Mouse (Mus musculus) left cerebral cortex, postnatal 10 days (tissue): ENCODE data around the gene Mroh9. TPM values are rescaled to one million over a fixed set of nuclear protein-coding genes. Genes with fewer than 3 reads are reported as not detected.

Experiments
- DNase-seq, 2 experiments: peaks; one replicate each; pipeline ENCODE4 v3.0.0; 2021 to 2022; ENCODE audit warnings: low spot score in 2 of 2, mixed read lengths in 1 of 2; ENCODE audit errors: extremely low spot score in 1 of 2
- intact Hi-C: fragments of 180-260 bp; cut with DNase I; formaldehyde crosslinking; loops from one replicate; pipeline ENCODE4 v1.15.1; 2025
- total RNA-seq, 2 experiments: library from RNA; stranded (reverse); gene quantifications; 2 replicates each; pipeline ENCODE4 v1.2.3; 2021

Gene Mroh9
- total RNA-seq, 2 experiments from 2014 or later, result not detected

- intact Hi-C loops, result no loop called here
- no peak for DNase-seq
Measured at GRCm38 (mm10) chr1:162986777-162987176, 98.7 kb downstream of the Mroh9 start.

DNA sequence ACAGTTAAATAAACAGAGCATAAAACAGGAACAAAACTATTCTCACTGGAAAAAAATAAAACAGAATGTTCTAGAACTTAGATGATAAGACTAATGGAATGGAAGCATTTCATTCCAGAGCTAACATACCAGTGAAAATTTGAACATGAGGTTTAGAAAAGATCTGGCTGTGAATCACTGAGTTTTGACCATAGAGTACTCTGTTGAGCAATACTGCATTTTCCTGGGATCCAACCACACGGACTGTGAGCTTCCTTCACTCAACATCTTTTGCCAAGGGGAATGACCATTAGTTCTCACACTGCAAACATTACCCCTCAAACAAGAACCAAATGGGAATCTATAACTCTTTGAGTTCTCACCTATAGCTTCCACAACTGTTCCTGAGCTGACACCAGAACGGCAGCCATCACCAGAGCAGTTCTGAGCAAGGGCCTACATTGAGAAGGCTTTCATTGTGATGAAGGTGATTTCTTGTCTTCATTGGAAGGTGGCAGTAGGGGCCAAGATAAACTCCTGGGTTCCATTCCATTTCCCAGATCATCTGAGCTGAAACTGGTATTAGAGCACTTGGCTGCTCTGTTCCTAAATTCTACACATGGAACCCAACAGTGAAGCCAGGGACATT, 99.2 kb downstream of the Mroh9 start:
- no peak for DNase-seq
- intact Hi-C loops, result no loop called here

- intact Hi-C loops, result no loop called here
Measured at GRCm38 (mm10) chr1:162984428-162984827, 101.0 kb downstream of the Mroh9 start, which contains the start of gene Fmo3. Gene Fmo3 (minus strand): TSS chr1:162984528.

More at GRCm38 (mm10) chr1:162984428-162984827, 101.0 kb downstream of the Mroh9 start, which contains the start of gene Fmo3:
- DNase-seq, result no peak

Other genes starting within 250 kb of the Mroh9 start
- gene Fmo1, start 219.1 kb downstream of the Mroh9 start, total RNA-seq, result 10 to 100 TPM; 24.3 to 26.8 TPM
- gene Fmo2, start 186.9 kb downstream of the Mroh9 start, total RNA-seq, result under 1 TPM; 0.45 to 0.99 TPM
- gene Fmo6, start 148.2 kb downstream of the Mroh9 start, total RNA-seq, result not detected
- gene Fmo3, start 101.1 kb downstream of the Mroh9 start, total RNA-seq, result not detected
- 1 to 10 TPM; 6.3 to 7.0 TPM for gene Prrx1, start 228.0 kb upstream of the Mroh9 start, total RNA-seq